15 mouse cellular contexts compared by ENCODE assay signal in the genomic region with DNA sequence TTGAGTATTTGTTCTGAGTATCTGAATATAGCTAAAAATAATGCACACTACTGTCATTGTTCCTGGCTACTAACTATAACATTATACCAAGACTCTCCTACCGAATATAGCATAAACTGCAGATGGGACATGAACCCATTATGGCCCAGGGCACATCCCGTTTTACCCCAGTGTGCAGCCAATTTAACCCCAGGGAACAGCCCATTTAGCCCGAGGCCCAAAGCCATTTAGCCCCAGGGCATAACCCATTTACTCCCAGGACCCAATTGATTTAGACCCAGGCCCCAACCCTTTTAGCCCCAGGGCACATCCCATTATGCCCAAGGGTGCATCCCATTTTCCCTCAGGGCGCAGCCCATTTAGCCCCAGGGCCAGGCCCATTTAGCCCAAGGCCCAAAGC. TPM values are rescaled to one million over a fixed set of nuclear protein-coding genes. Genes with fewer than 3 reads are reported as not detected.
"Had no signal": no experiment of that assay in that cellular context is flagged by ENCODE, and none has a peak within 500 bp of the region (broad histone marks: within the 10 kb centered on the region; RNA-seq: fewer than 3 reads in every experiment).

No protein-coding gene starts in this region.

RNA-seq across cellular contexts. Expression of gene Vmn1r2, which starts 7.5 kb away (rescaled TPM):
- total RNA-seq: megakaryocyte, adult 5-6 weeks; megakaryocyte-erythroid progenitor cell, adult 5-6 weeks; monocyte, adult 5-6 weeks; neutrophil, adult 5-6 weeks had no signal
- polyA plus RNA-seq: liver, embryonic 15.5 days; lung, embryonic 14.5 days; lung, embryonic 16.5 days; midbrain, embryonic 10.5 days; midbrain, embryonic 13.5 days; midbrain, embryonic 16.5 days; neural tube, embryonic 12.5 days; neural tube, embryonic 14.5 days; spleen, adult 2 months; stomach, embryonic 15.5 days; thymus, postnatal 0 days had no signal

RNA-seq across cellular contexts. Expression of gene Vmn1r3, which starts 10.6 kb away (rescaled TPM):
- total RNA-seq: megakaryocyte, adult 5-6 weeks; megakaryocyte-erythroid progenitor cell, adult 5-6 weeks; monocyte, adult 5-6 weeks; neutrophil, adult 5-6 weeks had no signal
- polyA plus RNA-seq: liver, embryonic 15.5 days; lung, embryonic 14.5 days; lung, embryonic 16.5 days; midbrain, embryonic 10.5 days; midbrain, embryonic 13.5 days; midbrain, embryonic 16.5 days; neural tube, embryonic 12.5 days; neural tube, embryonic 14.5 days; spleen, adult 2 months; stomach, embryonic 15.5 days; thymus, postnatal 0 days had no signal
